Mouse (Mus musculus) G1E (cell line): ENCODE measurements around the gene Amd1. TPM values are rescaled to one million over a fixed set of nuclear protein-coding genes. Genes with fewer than 3 reads are reported as not detected.

Experiments used
- ATAC-seq: 2 replicates; pipeline ENCODE4 v1.8.0; 2016; ENCODE audit warnings: mild to moderate bottlenecking; ENCODE audit not compliant: insufficient number of reproducible peaks, poor library complexity, low FRiP score, severe bottlenecking; ENCODE audit errors: extremely low read depth
- DNase-seq: peaks from one replicate; pipeline ENCODE4 v3.0.0; 2012; ENCODE audit warnings: low spot score
- H3K27me3 ChIP-seq: 2 replicates; pipeline ENCODE4 v1.6.1; 2012; ENCODE audit warnings: mild to moderate bottlenecking, low read length, inconsistent platforms; ENCODE audit not compliant: insufficient read depth
- H3K36me3 ChIP-seq: replicated peaks from 2 replicates; pipeline ENCODE3; 2012; ENCODE audit warnings: mild to moderate bottlenecking, inconsistent platforms
- H3K4me1 ChIP-seq: 2 replicates; pipeline ENCODE4 v1.6.1; 2012; ENCODE audit warnings: low read depth, low read length, inconsistent platforms, mixed read lengths; ENCODE audit not compliant: insufficient read depth
- H3K4me3 ChIP-seq: 2 replicates; pipeline ENCODE4 v1.5.1; 2012; ENCODE audit warnings: low read depth, mild to moderate bottlenecking, inconsistent platforms, low read length, moderate library complexity, mixed read lengths
- H3K9me3 ChIP-seq: replicated peaks from 2 replicates; pipeline ENCODE4 v1.6.1; 2012; ENCODE audit warnings: inconsistent platforms
- CTCF ChIP-seq: IDR thresholded peaks from 2 replicates; pipeline ENCODE4 v1.5.1; 2012; ENCODE audit warnings: low read depth, low read length, inconsistent platforms, mixed read lengths
- GATA1 ChIP-seq: IDR thresholded peaks from 2 replicates; pipeline ENCODE4 v1.6.1; 2012; ENCODE audit warnings: borderline replicate concordance, low read length, inconsistent platforms, mixed read lengths
- GATA2 ChIP-seq: IDR thresholded peaks from 2 replicates; pipeline ENCODE4 v1.6.1; 2012; ENCODE audit warnings: low read depth, low read length, inconsistent platforms, borderline replicate concordance
- POLR2AphosphoS5 ChIP-seq: IDR thresholded peaks from 2 replicates; pipeline ENCODE4 v1.6.1; 2012; ENCODE audit warnings: low read depth, low read length, inconsistent platforms; ENCODE audit not compliant: insufficient replicate concordance
- TAL1 ChIP-seq: conservative IDR thresholded peaks from 2 replicates; pipeline ENCODE4 v1.6.1; 2012; ENCODE audit warnings: low read depth, low read length, inconsistent platforms, mixed read lengths
- polyA plus RNA-seq: library from polyadenylated mRNA; stranded (reverse); fragments of >175 nt; gene quantifications from 2 replicates; pipeline ENCODE4 v1.2.3, GENCODE M21; 2012
- total RNA-seq, 2 experiments: library from RNA; stranded (forward) in 1 of 2; stranded (reverse) in 1 of 2; fragments of 200-1000 nt in 1 of 2; fragments of >200 nt in 1 of 2; fragmentation: Nextera tagmentation in 1 of 2; gene quantifications; 2 replicates each; pipeline ENCODE4 v1.2.3; 2014 to 2017

The Amd1 gene
- total RNA-seq (2014; fragmentation: Nextera tagmentation) (198 and 202 TPM in 2 replicates), total RNA-seq (2017) (164 and 183 TPM in 2 replicates), polyA plus RNA-seq (4.2 and 7.7 TPM in 2 replicates)

DNA sequence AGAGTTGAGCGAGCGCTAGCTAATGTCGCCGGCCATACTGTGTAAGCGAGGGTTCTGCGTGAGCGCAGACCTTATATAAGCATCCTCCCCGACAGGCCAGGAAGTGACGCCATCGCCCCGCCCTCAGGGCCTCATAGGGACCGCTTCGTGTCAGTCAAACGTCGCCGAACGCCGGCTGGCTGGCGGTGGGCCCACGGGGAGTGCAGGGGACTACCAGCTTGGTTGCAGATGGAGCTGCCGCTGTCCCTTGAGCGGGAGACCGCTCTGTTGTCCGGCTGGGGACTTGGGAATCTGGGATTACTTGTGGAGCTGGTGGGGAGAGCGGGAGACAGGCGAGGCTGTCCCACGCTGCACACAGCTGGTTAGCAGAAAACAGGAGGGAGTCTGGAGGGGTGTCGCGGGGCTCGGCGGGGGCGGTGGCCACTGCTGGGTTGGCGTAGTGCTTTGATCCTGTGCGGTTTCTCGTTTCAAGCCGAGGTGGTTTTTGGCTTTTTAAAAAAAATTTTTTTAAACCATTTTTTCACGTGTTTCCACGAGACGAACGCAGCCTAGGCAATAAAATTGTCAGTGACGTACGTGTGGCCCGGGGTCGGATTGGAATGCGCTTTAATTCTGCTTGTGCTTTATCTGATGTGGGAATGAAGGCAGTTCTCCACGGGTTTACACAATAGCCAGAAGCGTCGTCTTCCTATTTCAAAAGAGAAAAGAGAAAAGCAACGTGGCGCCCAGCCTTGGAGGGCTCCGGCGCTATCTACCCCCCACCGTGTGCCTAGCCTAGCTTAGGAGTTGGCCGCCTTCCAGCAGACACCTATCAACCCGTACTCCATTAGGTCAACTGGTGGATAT is at the start of gene Amd1:
Gene Amd1 (minus strand): TSS at position 47 of the 846 bp plus-strand sequence.
- TF ChIP-seq POLR2AphosphoS5 (peak; percentile 26; the same call in 1 of the 2 replicates), CTCF (no peak)
- ATAC-seq: peak; percentile 89
- H3K4me1 ChIP-seq: peaks cover 29% of the 10 kb centered on the region
- peak; percentile 98 for DNase-seq
- peaks cover 18% of the 10 kb centered on the region for H3K36me3 ChIP-seq
- H3K9me3 ChIP-seq: peaks cover 4% of the 10 kb centered on the region
- peak within 1 kb of the TSS; percentile 89 for H3K4me3 ChIP-seq
- no peaks in the 10 kb centered on the region for H3K27me3 ChIP-seq

DNA sequence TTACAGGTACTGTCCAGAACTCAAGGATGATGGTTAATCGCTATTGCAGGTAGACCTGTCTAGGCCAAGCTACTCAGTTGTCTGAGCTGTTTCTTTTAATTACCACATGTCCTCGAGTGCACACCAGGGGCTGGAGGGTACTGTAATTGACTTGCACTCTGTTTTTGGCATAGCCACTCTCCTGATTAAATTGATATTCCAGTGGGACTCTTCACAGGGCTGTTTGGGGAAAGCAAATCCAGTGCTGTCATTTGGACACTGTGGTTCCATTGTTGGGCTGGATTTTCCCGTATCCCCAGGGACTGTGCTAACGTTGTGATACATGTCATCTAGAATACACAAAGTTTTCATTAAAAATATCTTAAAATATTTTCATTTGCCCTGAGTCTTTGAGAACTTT is 49.2 kb upstream of the Amd1 start:
- no peaks in the 10 kb centered on the region for H3K9me3 ChIP-seq
- no peak for TF ChIP-seq POLR2AphosphoS5
- TF ChIP-seq GATA2: no peak
- no peak for TF ChIP-seq GATA1
- TF ChIP-seq CTCF: no peak
- TF ChIP-seq TAL1: no peak
- peaks cover 30% of the 10 kb centered on the region for H3K4me1 ChIP-seq
- no peak for DNase-seq
- no peak for ATAC-seq
- H3K27me3 ChIP-seq: no peaks in the 10 kb centered on the region
- H3K36me3 ChIP-seq: peaks cover 15% of the 10 kb centered on the region
- H3K4me3 ChIP-seq: no peak overlapping the region

DNA sequence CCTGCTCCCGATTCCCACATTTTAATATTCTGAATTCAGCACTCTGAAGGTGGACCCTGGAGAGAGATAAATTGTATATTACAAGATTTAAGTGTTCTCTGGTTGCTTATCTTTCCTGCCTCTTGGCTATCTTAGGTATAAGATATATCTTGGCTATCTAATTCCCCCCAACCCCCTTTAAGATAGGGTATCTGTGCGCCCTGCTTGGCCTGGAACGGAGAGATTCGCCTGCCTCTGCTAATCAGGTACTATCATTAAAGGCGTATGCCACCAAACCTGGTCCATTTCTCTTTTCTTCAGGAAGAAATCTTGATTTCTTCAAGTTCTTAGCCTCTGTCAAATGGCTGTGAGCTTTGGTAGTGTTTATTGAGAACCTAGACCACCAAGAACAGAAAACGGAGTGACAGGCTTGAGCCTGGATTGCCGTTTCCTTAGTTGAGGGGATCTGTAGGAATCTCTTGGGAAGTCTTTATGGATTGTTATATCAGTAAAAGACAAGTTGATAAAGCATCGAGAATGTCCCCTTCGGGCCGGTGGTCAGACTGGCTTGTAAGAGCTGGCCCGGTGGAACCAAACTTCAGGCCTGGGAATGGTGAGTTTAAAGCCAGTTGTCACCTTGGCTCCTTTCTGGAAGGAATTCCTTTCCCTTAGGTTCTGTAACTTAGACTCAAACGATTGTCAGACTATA is 48.4 kb upstream of the Amd1 start:
- Histone ChIP-seq H3K9me3 (no peaks in the 10 kb centered on the region), H3K4me1 (peaks cover 30% of the 10 kb centered on the region), H3K27me3 (no peaks in the 10 kb centered on the region), H3K36me3 (peaks cover 15% of the 10 kb centered on the region), H3K4me3 (peak overlapping the region; percentile 99)
- no peak for ATAC-seq
- DNase-seq: no peak
- no peak for TF ChIP-seq GATA1
- TF ChIP-seq TAL1: 0 out of 2 replicates have a peak, but pooled peaks have one; percentile 16
- TF ChIP-seq POLR2AphosphoS5: no peak
- TF ChIP-seq CTCF: no peak
- TF ChIP-seq GATA2: no peak

DNA sequence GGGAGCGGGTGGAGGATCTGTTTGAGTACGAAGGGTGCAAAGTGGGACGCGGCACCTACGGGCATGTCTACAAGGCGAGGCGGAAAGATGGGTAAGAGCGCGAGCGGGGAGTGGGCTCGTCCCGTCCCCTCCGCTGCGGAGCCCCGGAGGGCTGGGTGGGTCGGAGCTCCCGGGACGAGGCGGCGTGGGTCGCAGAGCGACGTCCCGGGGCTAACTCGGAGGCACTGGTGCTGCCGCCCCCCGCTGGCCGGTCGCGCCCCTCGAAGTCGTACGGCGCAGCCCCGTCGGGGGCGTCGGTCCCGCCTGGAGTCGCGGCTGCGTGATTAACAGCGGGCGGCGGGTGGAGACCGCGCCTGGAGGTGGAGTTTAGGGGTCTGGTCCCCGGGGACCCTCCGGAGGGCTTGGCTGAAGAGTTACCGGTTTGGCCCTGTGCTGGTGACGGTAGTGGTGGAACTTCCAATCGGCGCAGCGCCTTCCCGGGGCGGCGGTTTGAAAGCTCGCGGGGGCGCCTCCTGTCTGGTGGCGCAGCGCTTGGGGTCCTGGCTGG is 47.7 kb upstream of the Amd1 start:
- TF ChIP-seq TAL1 (no peak), CTCF (no peak), GATA1 (no peak), POLR2AphosphoS5 (no peak), GATA2 (no peak)
- no peaks in the 10 kb centered on the region for H3K9me3 ChIP-seq
- H3K4me1 ChIP-seq: peaks cover 30% of the 10 kb centered on the region
- H3K4me3 ChIP-seq: peak overlapping the region; percentile 99
- peak; percentile 53 for DNase-seq
- H3K27me3 ChIP-seq: no peaks in the 10 kb centered on the region
- peaks cover 11% of the 10 kb centered on the region for H3K36me3 ChIP-seq
- ATAC-seq: no peak

DNA sequence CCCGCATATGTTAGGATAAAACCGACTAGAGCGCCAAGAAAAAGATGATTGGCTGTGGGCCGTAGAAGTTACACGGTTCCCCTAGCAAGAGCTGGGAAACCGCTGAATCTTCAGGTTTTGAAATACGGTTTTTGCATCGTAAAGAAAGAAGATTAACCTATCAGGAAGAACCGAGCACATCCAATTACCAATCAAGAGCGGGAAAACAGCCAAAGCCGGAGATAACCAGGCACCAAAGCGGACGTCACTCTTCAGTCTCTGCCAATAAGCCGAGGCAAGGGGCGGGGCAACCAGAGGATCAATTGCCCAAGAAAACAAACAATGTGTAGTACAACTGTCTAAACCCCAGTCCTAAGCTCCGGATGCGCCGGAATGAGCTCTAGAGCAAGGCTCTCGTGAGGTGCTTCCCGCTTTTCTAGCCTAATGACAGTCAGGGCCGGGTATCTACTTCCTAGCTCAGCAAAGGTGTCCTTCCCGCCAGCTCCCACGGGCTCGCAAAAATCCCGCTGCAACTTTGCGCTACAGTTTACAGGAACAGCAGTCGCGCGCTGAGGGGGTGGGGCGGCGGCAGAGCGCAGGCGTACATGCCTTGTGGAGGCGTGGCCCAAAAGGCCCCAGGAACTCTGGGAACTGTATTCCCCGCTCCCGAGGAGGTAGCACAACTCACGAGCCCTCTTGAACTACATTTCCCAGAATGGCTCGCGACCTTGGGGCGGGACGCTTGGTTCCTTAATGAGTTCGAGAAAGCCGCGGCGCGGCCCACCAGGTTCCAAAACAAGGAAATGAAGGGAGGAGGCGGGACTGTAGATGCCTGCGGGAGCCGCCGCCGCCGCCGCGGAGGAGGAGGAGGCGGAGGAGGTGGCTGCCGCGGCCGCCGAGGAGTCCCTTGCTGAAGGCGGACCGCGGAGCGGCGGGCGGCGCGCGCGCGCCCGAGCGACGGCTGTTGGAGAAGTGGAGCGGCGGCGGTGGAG is 46.9 kb upstream of the Amd1 start:
- peak; percentile 88 for ATAC-seq
- no peaks in the 10 kb centered on the region for H3K27me3 ChIP-seq
- peaks cover 30% of the 10 kb centered on the region for H3K4me1 ChIP-seq
- DNase-seq: peak; percentile 86
- H3K36me3 ChIP-seq: peaks cover 10% of the 10 kb centered on the region
- H3K4me3 ChIP-seq: peak overlapping the region; percentile 99
- H3K9me3 ChIP-seq: no peaks in the 10 kb centered on the region
- TF ChIP-seq GATA1: no peak
- no peak for TF ChIP-seq CTCF
- TF ChIP-seq GATA2: no peak
- no peak for TF ChIP-seq TAL1
